Mouse (Mus musculus) thymus, adult 18-20 months (tissue): ENCODE measurements around the gene Ube2c.

Experiments used
- DNase-seq, 2 experiments: peaks; one replicate each; pipeline ENCODE4 v3.0.0; 2022; ENCODE audit warnings: mixed read lengths in 2 of 2

Ube2c gene

DNA sequence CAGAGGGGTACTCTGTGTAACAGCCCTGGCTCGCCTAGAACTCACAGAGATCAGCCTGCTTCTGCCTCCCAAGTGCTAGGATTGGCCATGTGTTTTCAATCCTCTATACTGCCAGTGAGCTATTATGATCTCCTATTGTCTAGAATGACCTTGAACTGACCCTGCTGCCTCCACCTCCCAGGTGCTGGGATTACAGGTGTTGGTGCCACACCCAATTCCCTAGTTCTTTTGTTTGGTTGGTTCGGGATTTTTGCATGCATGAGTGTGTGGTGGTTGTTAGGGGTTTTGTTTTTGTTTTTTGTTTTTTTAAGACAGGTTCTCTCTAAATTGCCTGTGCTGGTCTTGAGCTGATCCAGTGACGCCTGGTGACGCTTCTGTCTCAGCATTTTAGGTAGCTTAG lies 54.3 kb downstream of the Ube2c start:
- no peak for DNase-seq

DNA sequence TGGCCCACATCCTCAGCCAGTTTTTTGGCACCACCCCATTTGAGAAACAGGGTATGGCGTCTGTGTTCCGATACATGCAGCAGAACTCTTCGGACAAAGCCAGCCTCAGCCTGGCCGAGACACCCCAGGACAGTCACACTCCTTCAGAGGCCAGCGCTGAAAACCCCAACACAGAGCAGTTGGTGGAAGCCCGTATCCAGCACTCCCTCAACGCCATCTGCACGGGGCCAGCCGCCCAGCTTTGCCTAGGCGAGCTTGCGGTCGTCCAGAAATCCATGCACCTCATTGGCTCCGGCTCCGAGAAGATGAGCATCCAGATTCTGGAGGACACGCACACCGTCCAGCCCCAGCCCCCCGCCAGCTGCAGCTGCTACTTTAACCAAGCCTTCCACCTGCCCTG lies 55.8 kb downstream of the Ube2c start:
- DNase-seq, result no peak

DNA sequence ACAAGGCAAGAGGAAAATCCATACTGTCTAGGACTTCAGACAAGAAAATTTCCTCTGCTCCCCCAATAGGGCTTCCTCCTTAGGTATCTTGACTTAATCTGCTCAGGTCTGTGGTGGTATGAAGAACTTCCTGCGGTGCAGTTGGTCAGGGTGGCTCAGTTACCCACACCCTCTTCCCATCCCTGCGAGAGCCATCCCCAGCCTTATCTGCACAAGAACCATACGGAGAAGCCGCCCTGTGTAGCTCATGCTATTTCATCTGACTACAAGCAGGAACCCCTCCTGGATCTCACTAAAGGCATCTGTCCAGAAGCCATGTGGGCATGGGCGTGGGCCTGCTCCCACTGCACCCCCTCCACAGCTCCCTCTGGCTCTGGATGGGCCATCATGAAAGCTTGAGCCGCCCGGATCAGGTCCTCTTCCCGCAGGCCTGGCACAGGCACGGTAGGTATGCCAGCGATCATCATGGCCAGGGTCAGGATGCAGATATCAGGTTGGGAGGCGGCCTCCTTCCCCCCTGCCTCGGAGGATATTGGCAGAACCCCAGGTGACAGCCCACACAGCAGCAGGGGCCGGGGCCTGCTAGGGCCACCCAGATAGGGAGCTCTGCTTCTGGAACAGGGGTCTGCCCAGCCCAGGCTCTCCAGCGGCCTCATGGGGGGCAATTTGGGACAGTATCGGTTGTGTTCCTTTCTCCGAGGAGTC lies 57.6 kb downstream of the Ube2c start:
- no peak for DNase-seq
